ENCODE assay signal across 7 mouse cellular contexts in genomic region chr6:57641789-57642188, GRCm38 (mm10). TPM values are rescaled to one million over a fixed set of nuclear protein-coding genes. Genes with fewer than 3 reads are reported as not detected.
A peak's percentile ranks its signal among the peaks of the same experiment; 100 is the strongest.
DNase-seq lines count a peak whose midpoint lies in the region; ATAC-seq and TF ChIP-seq lines count a peak whose summit lies in the region.

No protein-coding gene starts in this region.

- H3K9me3 ChIP-seq in forebrain, postnatal 0 days (ENCODE audit: low read length) = no peaks in the 10 kb centered on the region
- no peaks in the 10 kb centered on the region for H3K9me3 ChIP-seq in hindbrain, embryonic 11.5 days (ENCODE audit: control insufficient read depth, low read length)

- no peaks in the 10 kb centered on the region for H3K36me3 ChIP-seq in forebrain, postnatal 0 days (ENCODE audit: insufficient read depth)
- no peaks in the 10 kb centered on the region for H3K36me3 ChIP-seq in hindbrain, embryonic 11.5 days (ENCODE audit: control insufficient read depth, insufficient read depth, low read length)

- no peaks in the 10 kb centered on the region for H3K4me1 ChIP-seq in forebrain, postnatal 0 days (ENCODE audit: insufficient read depth)
- no peaks in the 10 kb centered on the region for H3K4me1 ChIP-seq in hindbrain, embryonic 11.5 days (replicated peaks; ENCODE audit: control insufficient read depth, insufficient read depth, low read length)

- TF ChIP-seq CTCF in forebrain, postnatal 0 days (IDR thresholded peaks at IDR 0.05; ENCODE audit: low read depth) = no peak

- DNase-seq in MN1 (ENCODE audit: low spot score) = peak; percentile 92
- peak; percentile 67 for DNase-seq in adrenal gland, postnatal 25 days
- DNase-seq in forebrain, postnatal 0 days = peak; percentile 36
- peak; percentile 38 for DNase-seq in hindbrain, embryonic 11.5 days (ENCODE audit: low spot score)
- peak; percentile 8 to 22 for DNase-seq in left cerebral cortex, adult 18-20 months (ENCODE audit: low spot score in 2 of 2)
- peak; percentile 39 to 58 for DNase-seq in lung, postnatal 4 days
- peak; percentile 10 to 40 for DNase-seq in right cerebral cortex, postnatal 36 days (ENCODE audit: low spot score in 2 of 2)

- WGBS in forebrain, postnatal 0 days = 22% methylated on average over 4 of the region's 4 CpGs
- 61% methylated on average over 4 of the region's 4 CpGs for WGBS in hindbrain, embryonic 11.5 days

- H3K4me3 ChIP-seq in forebrain, postnatal 0 days (ENCODE audit: low read depth, low read length) = no peak overlapping the region
- H3K4me3 ChIP-seq in hindbrain, embryonic 11.5 days (ENCODE audit: low read depth, low read length) = no peak overlapping the region

- no peak overlapping the region for H3K27ac ChIP-seq in forebrain, postnatal 0 days (ENCODE audit: low read depth, low read length)
- no peak overlapping the region for H3K27ac ChIP-seq in hindbrain, embryonic 11.5 days (ENCODE audit: low read depth, low read length)

- peak; percentile 71 for ATAC-seq in forebrain, postnatal 0 days
- ATAC-seq in hindbrain, embryonic 11.5 days (ENCODE audit: low FRiP score) = peak; percentile 63; the same call in 1 of the 2 replicates

- H3K9ac ChIP-seq in forebrain, postnatal 0 days = no peak overlapping the region
- H3K9ac ChIP-seq in hindbrain, embryonic 11.5 days (ENCODE audit: low read depth, low read length) = no peak overlapping the region

- no peak overlapping the region for H3K4me2 ChIP-seq in forebrain, postnatal 0 days (ENCODE audit: low read depth)
- H3K4me2 ChIP-seq in hindbrain, embryonic 11.5 days (replicated peaks; ENCODE audit: low read depth, low read length) = no peak overlapping the region

- no peaks in the 10 kb centered on the region for H3K27me3 ChIP-seq in forebrain, postnatal 0 days (ENCODE audit: insufficient read depth, low read length)
- H3K27me3 ChIP-seq in hindbrain, embryonic 11.5 days (ENCODE audit: control insufficient read depth, insufficient read depth, low read length) = no peaks in the 10 kb centered on the region

RNA-seq across cellular contexts. Expression of gene Pyurf, which starts 50.1 kb away (rescaled TPM):
- total RNA-seq in adrenal gland, postnatal 25 days (2021) = 15.5 and 16.2 TPM in 2 replicates
- 9.7 and 11.8 TPM in 2 replicates for total RNA-seq in forebrain, postnatal 0 days (2014; rRNA removed)
- 9.0 and 9.6 TPM in 2 replicates for polyA plus RNA-seq in forebrain, postnatal 0 days (2015; fragmentation: Nextera tagmentation; extraction: Ambion mirVana)
- polyA plus RNA-seq in hindbrain, embryonic 11.5 days (2014; fragmentation: Nextera tagmentation; extraction: Ambion mirVana) = 15.8 and 18.2 TPM in 2 replicates
- 10 to 100 TPM in 1 of 2 experiments, 1 to 10 TPM in 1; 9.0 to 10.3 TPM for total RNA-seq in left cerebral cortex, adult 18-20 months (2021)

Comparison
In these comparisons a context has a peak if more than half of its experiments do, and no peak if none do; other contexts are left out.
1. DNase-seq: peak in every context shown above with its lines; median percentile 92 in MN1; 67 in adrenal gland, postnatal 25 days; 48 in lung, postnatal 4 days; 38 in hindbrain, embryonic 11.5 days; 36 in forebrain, postnatal 0 days; 25 in right cerebral cortex, postnatal 36 days; 15 in left cerebral cortex, adult 18-20 months.